Mouse (Mus musculus) gastrocnemius, adult 18-20 months (tissue): ENCODE data around the gene Vamp8. TPM values are rescaled to one million over a fixed set of nuclear protein-coding genes. Genes with fewer than 3 reads are reported as not detected.

Experiments
- DNase-seq: peaks from one replicate; pipeline ENCODE4 v3.0.0; 2021; ENCODE audit warnings: low spot score
- long read RNA-seq, 2 experiments: library from polyadenylated mRNA; stranded (forward); transcript quantifications; one replicate each; pipeline ENCODE4 v2.0.0; 2021
- total RNA-seq, 2 experiments: library from RNA; stranded (reverse); gene quantifications; 2 replicates each; pipeline ENCODE4 v1.2.3; 2021

The Vamp8 gene
- 10 to 100 TPM; 44.3 to 55.4 TPM for total RNA-seq
- long read RNA-seq, experiment 1, transcript Vamp8-201 (3 exons, 820 nt), result major isoform, 40 of 47 reads
- long read RNA-seq, experiment 1, partial matches to known transcripts, result 0 of 47 reads
- long read RNA-seq, experiment 1, other reads (novel, unspliced or antisense), result 3 of 47 reads
- long read RNA-seq, experiment 2, transcript Vamp8-201 (3 exons, 820 nt), result major isoform, 27 of 32 reads
- long read RNA-seq, experiment 2, transcript Vamp8-202 (2 exons, 2,076 nt), result minor isoform, 5 of 32 reads
- long read RNA-seq, experiment 2, partial matches to known transcripts, result 0 of 32 reads
- long read RNA-seq, experiment 2, other reads (novel, unspliced or antisense), result 0 of 32 reads

DNA sequence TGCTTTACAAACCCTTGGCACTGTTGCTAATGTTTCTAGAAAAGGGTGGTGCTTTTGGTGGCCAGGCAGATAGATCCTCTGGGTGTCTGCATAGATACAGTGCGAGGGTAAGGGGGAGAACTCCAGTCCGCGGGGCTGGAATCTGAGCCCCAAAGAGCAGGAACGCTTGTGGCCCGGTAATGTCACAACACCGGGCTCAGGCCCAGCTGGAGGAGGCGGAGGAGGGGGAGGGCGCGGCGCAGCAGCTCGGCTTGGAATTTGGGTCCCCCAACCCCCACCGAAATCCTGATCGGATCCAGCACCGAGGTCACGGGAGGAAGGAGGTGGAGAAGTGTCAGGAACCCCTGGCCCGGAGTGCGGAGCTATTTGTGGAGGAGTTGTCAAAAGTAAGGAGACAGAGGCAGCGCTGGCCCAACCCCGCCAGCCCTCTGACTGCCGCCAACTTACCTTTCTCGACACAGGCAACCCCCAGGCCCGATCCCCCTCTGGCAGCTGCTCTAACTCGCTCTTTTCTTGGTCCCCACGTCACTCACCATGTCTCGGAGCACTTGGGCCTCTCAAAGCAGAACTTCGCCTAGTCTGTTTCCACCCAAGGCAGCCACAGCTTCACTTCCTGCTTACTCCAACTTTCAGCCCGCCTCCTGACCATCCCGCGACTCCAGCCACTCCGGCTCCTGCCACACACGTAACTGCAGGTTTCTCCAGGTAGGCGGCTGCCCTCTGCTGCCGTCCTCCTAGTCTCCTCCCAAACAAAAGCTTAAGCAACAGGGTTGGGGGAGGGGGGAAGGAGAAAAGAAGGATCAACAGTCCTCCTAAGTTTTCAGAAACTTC lies at the start of gene Vamp8:
Vamp8 (minus strand) TSS at position 763 of the 831 bp plus-strand sequence.
- DNase-seq, result peak; percentile 95

DNA sequence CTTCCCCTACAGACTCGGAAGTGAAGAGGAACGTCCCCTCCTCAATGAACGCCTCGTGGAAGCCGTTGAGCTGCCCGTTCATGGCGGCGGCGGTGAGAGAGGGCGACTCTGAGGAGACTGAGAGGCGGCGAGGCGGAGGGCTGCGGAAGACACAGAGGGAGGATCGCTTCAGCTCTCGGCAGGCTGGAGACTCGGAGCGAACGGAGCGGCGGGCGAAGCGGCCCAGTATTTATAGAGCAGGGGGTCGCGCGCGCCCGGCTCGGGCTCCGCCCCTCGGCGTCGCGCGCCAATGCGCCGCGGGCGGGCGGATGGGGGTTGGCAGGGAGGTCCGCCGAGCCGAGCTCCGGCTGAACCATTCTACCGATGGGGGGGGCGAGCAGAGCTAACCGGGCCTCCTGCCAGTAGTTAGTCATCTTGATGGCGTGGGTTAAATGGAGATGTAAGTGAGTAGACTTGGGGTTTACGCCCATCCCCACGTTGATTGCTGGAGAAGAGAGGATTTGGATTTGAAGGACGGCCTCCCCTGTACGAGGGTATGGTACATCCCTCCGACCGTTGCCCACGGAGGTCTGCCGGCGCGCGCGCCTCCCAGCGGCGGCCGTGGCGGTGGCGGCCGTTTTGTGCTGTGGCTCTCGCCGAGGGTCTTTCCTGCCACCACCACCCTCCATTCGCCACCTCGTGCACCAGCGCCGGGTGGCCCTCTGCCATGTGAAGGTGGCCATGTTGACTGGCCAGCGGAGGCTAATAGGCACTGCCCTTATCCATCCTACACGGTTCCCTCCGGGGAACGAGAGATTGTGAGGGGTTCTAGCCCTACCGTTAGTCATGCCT lies 49.1 kb upstream of the Vamp8 start, which contains the start of gene Mat2a:
Mat2a (minus strand) TSS at position 204 of the 831 bp plus-strand sequence.
- DNase-seq, result peak; percentile 94

DNA sequence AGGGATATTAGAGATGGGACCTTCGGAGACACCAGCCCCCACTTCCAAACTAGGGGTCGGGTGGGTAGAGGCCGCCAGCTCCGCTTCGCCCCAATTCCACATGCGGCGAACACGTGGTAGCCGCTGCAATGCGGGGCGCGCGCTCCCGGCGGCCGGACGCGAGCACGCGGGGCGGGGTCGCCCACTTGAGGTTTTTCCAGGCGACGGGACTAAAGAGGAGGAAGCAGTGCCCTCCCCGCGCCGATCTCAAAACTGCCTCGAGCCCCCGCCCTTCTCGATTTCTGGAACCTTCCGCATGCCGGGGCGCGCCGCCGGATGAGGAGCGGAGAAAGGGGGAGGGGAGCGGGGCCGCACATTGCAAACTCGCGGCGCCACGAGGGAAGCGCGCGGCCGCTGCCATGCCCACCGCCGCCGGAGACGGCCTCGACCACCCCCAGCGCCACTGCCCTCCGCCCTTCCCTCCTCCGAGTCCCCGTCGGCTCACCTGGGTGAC lies 48.4 kb upstream of the Vamp8 start:
- DNase-seq, result peak; percentile 93

DNA sequence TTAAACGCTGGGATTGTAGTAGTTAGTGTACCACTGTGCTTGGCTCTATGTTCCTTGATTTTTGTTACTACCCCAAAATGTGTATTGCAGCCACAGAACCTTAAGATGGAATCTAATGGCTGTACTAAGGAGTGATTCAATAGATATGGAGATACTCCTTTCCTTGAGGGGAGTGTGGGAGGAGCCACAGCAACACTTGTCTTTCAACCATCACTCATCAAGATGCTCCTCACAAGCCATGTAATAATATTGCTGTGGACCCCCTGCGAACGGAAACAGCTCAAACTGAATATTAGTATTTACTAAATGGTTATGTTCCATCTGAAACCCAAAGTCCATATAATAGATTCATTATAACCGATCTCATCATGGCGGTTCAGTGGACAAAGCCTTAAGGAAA lies 47.7 kb upstream of the Vamp8 start:
- no peak for DNase-seq

DNA sequence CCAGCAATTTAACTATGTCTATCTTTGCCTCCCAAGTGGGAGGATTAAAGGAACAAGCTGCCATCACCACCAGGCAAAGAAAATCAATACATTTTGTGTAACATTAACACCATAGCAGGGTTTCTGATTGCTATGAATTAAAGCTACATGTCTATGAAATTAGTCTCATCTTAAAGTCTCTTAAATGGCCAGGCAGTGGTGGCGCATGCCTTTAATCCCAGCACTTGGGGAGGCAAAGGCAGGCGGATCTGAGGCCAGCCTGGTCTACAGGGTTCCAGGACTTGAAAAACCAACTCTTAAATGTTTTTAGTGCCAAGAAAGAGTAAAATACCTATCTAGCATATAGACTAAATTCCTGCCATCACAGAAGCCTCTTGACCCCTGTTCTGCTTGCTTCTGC lies 41.6 kb upstream of the Vamp8 start:
- DNase-seq, result no peak

DNA sequence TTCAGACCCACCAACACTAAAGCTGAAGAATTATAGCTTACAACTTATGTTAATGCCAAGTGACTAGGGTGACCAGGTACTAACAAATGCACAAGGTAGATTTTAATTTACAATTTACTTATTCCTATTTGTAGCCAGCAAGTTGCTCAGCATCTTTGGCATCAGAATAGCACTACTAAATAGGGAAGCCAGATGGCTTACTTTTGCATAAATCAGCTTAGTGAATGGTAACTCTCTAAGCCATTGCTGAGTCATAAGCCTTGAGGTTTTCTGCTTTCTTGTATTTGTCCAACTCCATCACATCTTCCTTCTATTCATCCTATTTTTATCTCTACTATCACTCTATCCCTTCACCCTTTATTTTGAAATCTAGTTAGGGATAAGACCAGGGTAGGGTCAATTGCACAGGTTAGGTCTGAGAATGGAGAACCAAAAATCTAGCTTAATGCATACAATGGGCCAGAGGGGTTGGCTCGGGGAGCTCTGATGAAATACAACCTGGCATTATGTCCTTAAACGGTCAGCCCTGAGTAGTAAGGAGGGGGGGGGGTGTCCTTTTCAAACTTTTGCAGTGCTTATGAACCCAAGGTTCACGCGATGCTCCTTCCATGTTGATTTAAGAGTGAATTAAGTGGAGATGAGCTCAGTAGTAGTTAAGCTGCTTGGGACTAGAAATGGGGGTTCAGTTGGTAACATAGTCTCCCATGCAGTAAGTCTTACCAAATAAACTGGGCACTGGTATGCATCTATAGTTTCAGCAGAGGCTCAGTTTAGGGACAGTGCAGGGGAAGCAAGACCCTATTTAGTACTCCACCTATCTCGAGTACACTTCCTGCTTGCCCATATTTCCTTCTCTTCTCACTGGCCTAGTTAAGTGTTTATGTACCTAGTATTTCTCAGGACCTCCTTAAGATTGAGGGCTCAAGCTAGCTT lies 40.8 kb upstream of the Vamp8 start:
- no peak for DNase-seq

DNA sequence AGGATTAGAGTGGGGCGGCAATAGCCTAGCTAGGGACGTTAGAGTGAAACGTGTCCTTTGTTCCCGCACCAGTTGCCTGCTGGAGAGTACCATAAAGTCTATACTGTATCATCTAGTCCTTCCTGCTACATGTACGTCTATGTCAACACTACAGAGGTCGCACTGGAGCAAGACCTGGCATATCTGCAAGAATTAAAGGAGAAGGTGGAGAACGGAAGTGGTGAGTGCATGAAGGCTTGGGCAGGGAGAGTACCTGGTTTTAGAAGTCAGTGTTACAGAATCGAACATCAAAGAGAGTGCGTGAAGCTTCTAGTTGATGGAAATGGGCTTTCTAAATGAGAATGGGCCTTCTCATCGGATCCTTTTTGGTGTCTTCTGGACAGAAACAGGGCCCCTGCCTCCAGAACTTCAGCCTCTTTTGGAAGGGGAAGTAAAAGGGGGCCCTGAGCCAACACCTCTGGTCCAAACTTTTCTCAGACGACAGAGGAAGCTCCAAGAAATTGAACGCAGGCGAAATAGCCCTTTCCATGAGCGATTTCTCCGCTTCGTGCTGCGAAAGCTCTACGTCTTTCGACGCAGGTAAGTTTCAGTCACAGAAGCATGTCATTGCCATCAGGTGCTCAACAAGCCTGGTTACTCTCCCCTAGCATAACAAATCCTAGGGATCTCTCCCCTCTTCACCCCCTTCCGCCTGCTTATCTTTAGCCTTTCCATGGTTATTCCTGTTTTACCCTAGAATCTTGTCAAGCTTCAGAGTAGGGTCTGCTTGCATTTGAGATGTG lies 38.7 kb upstream of the Vamp8 start:
- DNase-seq, result no peak

DNA sequence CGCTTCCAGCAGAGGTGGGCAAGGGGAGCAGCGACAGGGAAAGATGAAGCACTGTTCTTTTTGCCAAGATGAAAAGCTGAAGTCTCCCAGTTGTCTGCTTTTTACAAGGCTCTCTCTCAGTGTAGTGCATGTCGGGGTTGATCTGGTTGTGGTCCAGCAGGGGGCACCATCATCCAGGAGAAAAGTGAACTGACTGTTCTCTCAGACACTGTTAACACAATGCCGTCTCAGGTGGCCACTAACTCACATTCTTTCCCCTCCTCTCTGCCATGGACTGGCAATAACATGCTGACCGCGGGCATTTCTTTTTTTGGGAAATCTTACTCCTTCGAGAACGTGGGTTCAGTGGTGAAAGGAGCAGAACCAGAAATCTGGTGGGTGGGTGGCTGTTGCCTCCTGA lies 37.5 kb upstream of the Vamp8 start:
- peak; percentile 81 for DNase-seq

DNA sequence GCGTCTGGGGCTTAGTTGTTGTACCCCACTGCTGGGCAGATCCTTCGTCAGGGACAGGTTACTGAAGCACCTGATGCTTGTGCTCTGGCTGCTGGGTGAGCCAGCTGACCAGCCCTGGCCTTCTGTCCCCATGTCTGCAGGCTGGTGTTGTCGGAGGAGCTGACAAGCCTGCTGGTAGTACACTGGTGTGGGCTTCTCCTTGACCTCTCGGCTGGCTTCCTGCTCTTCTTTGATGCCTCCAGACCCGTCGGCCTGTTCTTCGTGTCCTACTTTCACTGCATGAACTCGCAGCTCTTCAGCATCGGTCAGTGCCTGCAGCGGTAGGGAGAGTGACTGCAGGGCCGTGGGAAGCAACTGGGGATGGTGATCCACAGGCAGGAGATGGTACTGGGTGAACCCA lies 35.1 kb upstream of the Vamp8 start:
- DNase-seq, result no peak

DNA sequence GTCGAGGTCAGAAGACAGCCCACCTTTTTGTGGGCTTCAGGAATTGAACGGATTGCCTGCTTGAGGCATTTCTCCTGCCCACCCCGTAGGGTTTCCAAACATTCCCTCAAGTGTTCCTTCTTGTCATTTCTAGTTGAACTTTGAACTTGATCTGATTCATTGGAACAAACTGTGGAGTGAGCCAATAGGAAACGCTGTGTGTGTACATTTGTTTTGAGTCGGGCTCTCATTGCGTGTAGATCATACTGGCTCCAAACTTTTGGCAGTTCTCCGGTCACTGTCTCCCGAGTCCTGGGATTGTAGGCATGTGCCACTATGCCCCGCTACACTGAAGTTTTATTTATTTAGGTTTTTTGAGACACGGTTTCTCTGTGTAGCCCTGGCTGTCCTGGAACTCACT lies 30.4 kb upstream of the Vamp8 start:
- no peak for DNase-seq

DNA sequence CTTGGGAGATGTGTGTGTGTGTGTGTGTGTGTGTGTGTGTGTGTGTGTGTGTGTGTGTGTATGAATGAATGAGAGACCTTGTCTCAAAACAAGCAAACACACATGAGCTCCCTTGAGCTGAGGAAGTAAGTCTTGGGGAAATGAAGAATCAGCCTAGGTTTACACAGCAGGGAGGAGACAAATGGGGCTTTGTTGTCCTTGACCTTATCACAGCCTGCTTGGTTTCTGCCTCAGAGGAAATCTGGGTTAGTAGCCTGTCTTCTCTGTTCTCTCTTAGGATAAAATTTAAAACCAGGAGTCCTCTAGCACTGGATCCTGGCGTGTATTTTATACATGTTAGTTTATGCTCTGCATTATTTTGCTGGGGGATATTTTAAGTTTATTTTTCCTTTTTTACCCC lies 29.3 kb upstream of the Vamp8 start:
- DNase-seq, result no peak

DNA sequence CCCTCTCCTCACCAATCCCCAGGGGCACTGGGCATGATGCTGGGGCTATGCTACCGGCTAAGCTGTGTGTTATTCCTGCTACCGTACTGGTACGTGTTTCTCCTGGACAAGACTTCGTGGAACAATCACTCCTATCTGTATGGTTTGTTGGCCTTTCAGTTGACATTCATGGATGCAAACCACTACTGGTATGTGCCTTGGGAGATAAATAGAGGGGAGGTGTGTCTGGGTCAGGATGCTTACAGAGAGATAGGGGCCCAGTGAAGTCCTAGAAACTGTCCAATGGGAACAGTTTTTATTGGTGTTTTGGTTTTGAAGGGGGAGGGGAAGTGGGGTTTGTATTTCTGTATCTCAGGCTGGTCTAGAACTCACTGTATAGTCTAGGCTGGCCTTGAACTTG lies 27.8 kb upstream of the Vamp8 start:
- DNase-seq, result no peak

DNA sequence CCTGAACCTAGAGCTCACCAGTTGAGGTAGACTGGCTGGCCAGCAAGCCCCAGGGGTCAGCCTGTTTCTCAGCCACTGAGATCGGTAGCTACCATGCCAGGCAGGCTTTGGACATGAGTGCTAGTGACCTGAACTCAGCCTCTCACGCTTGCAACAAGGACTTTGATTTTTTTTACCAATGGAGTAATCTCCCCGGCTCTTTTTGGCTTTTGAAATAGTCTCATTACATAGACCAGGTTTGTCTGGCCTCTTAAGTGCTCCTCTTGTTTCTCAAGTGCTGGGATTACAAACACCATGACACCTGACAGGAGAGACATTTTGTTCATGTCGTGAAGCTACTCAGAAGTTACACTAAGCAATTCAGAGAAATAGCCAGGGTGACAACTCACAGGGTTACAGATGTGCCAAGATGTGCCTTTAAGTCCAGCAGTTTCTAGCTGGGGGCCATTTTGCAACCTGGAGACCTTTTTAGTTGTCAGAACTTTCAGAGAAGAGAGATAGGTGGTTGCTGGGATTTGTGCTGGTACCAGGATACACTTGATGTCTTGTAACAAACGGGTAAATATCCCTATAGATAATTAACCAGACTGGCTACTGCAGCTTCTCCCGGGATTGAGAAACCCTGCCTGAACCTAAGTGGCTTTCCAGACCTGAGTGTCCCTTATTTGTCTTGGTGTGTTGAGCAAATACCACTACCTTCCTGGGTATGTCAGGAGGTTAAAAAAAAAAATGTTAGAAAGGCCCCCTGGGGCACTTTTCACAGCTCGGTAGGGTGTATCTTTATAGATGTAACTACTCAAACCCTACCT lies 25.7 kb upstream of the Vamp8 start:
- no peak for DNase-seq

DNA sequence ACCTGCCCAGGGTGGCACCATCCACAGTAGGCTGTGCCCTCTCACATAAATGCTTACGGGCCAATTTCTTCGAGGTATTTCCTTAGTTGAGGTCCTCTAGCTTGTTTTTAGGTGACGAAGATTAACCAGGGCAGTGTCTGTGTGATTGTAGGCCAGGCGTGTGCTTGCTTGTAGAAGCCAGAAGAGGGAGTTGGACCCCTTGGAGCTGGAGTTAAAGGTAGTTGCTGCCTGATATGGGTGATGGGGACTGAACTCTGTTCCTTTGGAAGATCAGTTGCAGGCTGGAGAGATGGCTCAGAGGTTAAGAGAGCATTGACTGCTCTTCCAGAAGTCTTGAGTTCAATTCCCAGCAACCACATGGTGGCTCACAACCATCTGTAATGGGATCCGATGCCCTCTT lies 24.7 kb upstream of the Vamp8 start:
- DNase-seq, result no peak

DNA sequence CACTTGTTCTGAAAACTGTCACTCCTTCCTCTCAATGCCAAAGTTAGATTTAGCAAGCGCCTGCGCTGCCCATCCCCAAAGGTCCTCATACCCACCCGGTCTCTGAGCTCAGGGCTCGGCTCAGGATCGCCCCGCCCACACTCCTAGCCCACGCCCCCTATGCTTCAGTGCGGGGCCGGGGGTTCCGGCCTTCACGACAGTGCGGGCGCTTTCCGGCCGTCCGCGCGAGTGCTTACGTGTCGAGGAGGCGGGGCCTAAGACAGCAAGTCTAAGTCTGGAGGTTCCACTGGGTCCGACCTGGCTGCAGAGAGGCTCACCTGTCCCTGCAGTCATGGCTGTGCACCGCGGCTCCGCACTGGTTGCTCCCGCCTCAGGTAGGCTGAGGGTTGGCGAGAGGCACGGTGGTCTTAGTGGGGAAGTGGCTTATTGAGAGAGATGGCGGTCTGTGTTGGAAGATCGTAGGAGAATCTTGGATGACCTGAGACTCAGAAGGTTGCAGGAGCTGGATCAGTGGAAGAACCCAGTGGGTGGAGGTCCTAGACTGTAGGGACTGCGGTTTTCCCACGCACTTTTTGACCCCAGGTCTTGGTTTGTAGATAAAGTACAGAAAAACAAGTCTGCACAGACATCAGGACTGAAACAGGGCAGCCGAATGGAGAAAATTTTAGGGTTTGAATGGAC lies 23.7 kb upstream of the Vamp8 start, which contains the start of gene Ggcx:
Ggcx (plus strand) TSS at position 233 of the 681 bp plus-strand sequence.
- peak; percentile 97 for DNase-seq

DNA sequence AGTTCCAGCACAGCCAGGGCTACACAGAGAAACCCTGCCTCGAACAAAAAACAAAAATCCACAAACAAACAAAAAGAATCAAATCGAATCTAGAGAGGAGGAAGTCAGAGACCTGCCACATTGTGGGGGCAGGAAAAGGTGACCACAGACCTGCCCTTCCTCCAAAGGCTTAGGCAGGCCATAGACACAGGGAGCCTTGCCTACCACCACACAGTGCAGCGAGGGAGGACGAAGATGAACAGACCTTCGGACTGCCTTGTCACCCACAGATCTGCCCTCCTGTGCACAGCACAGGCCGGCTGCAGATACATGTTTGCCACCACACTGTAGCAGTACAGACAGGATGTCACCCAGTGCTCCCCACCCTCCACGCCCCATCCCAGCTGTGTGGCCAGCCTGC lies 20.0 kb upstream of the Vamp8 start:
- no peak for DNase-seq

DNA sequence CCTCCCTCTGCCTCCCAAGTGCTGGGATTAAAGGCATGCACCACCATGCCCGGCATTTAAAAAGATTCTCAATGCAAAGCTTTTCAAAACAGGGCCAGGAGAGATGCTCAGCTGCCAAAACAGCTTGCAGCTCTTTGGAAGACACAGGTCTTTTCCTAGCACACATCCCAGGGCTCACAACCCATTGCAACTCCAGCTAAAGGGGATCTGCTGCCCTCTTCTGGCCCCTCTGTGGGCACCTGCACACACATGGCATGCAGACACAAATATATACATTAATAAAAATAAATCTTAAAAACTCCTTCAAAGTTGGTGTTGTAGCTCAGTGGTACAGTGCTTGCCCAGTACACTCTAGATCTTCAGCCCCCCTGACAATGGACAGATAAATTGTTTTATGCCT lies 19.5 kb upstream of the Vamp8 start:
- DNase-seq, result no peak

DNA sequence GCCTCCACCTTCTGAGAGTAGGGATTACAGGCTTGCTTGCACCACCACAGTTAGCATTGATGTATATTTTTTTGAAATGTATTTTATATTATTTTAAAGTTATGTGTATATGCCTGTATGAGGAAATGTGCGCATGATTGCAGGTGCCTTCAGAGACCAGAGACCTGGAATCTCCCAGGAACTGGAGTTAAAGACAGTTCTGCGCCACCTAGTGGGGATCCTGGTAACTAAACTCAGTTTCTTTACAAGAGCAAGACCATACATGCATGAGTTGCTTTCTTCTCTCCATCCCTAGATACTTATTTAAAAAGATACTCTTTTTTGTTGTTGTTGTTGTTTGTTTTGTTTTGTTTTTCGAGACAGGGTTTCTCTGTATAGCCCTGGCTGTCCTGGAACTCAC lies 19.1 kb upstream of the Vamp8 start:
- DNase-seq, result peak; percentile 61
